Mouse (Mus musculus): ENCODE measurements around the gene Lpcat3. TPM values are rescaled to one million over a fixed set of nuclear protein-coding genes. Genes with fewer than 3 reads are reported as not detected.

Lpcat3 gene
- polyA plus RNA-seq, 1 experiment, result 215 TPM

- H3K4me1 ChIP-seq (ENCODE audit: control insufficient read depth, insufficient read depth, low read length), result no peaks in the 10 kb centered on the region; the same call in 1 of the 2 replicates
- WGBS, result 33% methylated on average over 8 of the region's 8 CpGs
- peak; percentile 74 for TF ChIP-seq CTCF (conservative IDR thresholded peaks at IDR 0.05; ENCODE audit: insufficient read depth, insufficient read length, low read depth, low read length)
- no peak for TF ChIP-seq POLR2A (IDR thresholded peaks at IDR 0.05; ENCODE audit: low read depth, low read length)
- H3K36me3 ChIP-seq (ENCODE audit: control insufficient read depth, insufficient read depth, low read length), result no peaks in the 10 kb centered on the region
- no peak overlapping the region for H3K4me3 ChIP-seq (ENCODE audit: insufficient read depth, low read depth, low read length)
- no peaks in the 10 kb centered on the region for H3K27me3 ChIP-seq (replicated peaks; ENCODE audit: control insufficient read depth, insufficient read depth, low read length)
- peak; percentile 83 for DNase-seq
- H3K27ac ChIP-seq (ENCODE audit: insufficient read depth, low read depth, low read length), result no peak overlapping the region
Observed at GRCm38 (mm10) chr6:124640997-124641396, 21.8 kb upstream of the Lpcat3 start.

GRCm38 (mm10) chr6:124646394-124646793 lies 16.4 kb upstream of the Lpcat3 start:
- H3K27ac ChIP-seq (ENCODE audit: insufficient read depth, low read depth, low read length), result no peak overlapping the region
- TF ChIP-seq POLR2A (IDR thresholded peaks at IDR 0.05; ENCODE audit: low read depth, low read length) (no peak), CTCF (conservative IDR thresholded peaks at IDR 0.05; ENCODE audit: insufficient read depth, insufficient read length, low read depth, low read length) (no peak)
- H3K4me3 ChIP-seq (ENCODE audit: insufficient read depth, low read depth, low read length), result no peak overlapping the region
- no peak for DNase-seq
- 76% methylated on average over 1 of the region's 1 CpGs for WGBS
- H3K4me1 ChIP-seq (ENCODE audit: control insufficient read depth, insufficient read depth, low read length), result no peaks in the 10 kb centered on the region; the same call in 1 of the 2 replicates
- H3K36me3 ChIP-seq (ENCODE audit: control insufficient read depth, insufficient read depth, low read length), result no peaks in the 10 kb centered on the region
- H3K27me3 ChIP-seq (replicated peaks; ENCODE audit: control insufficient read depth, insufficient read depth, low read length), result no peaks in the 10 kb centered on the region

DNA sequence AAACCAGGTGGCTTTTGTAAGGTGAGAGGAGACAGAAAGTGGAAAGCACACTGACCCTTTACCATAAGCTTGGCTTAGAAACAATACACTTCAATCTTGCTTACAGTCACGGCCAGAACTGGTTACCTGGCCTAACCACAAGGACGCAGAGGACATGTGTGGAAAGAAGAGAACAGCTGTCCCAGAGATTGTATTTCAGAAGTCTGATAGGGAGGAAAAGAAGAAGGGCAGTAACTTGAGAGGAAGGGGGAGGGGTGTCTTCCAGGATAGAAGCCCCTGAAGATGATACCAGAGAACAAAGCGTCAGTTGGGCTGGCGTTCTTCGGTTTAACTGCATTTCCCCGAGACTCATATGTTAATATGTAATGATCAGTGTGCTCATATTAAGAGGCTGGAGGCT lies 6.9 kb upstream of the Lpcat3 start:
- WGBS, result 56% methylated on average over 6 of the region's 6 CpGs
- DNase-seq, result no peak
- Histone ChIP-seq H3K27me3 (replicated peaks; ENCODE audit: control insufficient read depth, insufficient read depth, low read length) (no peaks in the 10 kb centered on the region), H3K4me1 (ENCODE audit: control insufficient read depth, insufficient read depth, low read length) (no peaks in the 10 kb centered on the region), H3K36me3 (ENCODE audit: control insufficient read depth, insufficient read depth, low read length) (no peaks in the 10 kb centered on the region), H3K27ac (ENCODE audit: insufficient read depth, low read depth, low read length) (no peak overlapping the region), H3K4me3 (ENCODE audit: insufficient read depth, low read depth, low read length) (no peak overlapping the region)
- no peak for TF ChIP-seq POLR2A (IDR thresholded peaks at IDR 0.05; ENCODE audit: low read depth, low read length)
- TF ChIP-seq CTCF (conservative IDR thresholded peaks at IDR 0.05; ENCODE audit: insufficient read depth, insufficient read length, low read depth, low read length), result no peak

GRCm38 (mm10) chr6:124658067-124658466 lies 4.8 kb upstream of the Lpcat3 start:
- no peak for DNase-seq
- Histone ChIP-seq H3K27me3 (replicated peaks; ENCODE audit: control insufficient read depth, insufficient read depth, low read length) (no peaks in the 10 kb centered on the region), H3K36me3 (ENCODE audit: control insufficient read depth, insufficient read depth, low read length) (no peaks in the 10 kb centered on the region), H3K27ac (ENCODE audit: insufficient read depth, low read depth, low read length) (no peak overlapping the region), H3K4me3 (ENCODE audit: insufficient read depth, low read depth, low read length) (no peak overlapping the region), H3K4me1 (ENCODE audit: control insufficient read depth, insufficient read depth, low read length) (no peaks in the 10 kb centered on the region)
- 69% methylated on average over 2 of the region's 2 CpGs for WGBS
- TF ChIP-seq POLR2A (IDR thresholded peaks at IDR 0.05; ENCODE audit: low read depth, low read length) (no peak), CTCF (conservative IDR thresholded peaks at IDR 0.05; ENCODE audit: insufficient read depth, insufficient read length, low read depth, low read length) (no peak)

GRCm38 (mm10) chr6:124661156-124661806 lies 1.5 kb upstream of the Lpcat3 start:
- peaks cover 1% of the 10 kb centered on the region; the same call in 1 of the 2 replicates for H3K4me1 ChIP-seq (ENCODE audit: control insufficient read depth, insufficient read depth, low read length)
- no peaks in the 10 kb centered on the region for H3K36me3 ChIP-seq (ENCODE audit: control insufficient read depth, insufficient read depth, low read length)
- H3K27ac ChIP-seq (ENCODE audit: insufficient read depth, low read depth, low read length), result no peak overlapping the region
- WGBS, result 95% methylated on average over 4 of the region's 4 CpGs
- no peaks in the 10 kb centered on the region for H3K27me3 ChIP-seq (replicated peaks; ENCODE audit: control insufficient read depth, insufficient read depth, low read length)
- H3K4me3 ChIP-seq (ENCODE audit: insufficient read depth, low read depth, low read length), result no peak overlapping the region
- no peak for TF ChIP-seq POLR2A (IDR thresholded peaks at IDR 0.05; ENCODE audit: low read depth, low read length)
- no peak for TF ChIP-seq CTCF (conservative IDR thresholded peaks at IDR 0.05; ENCODE audit: insufficient read depth, insufficient read length, low read depth, low read length)
- DNase-seq, result no peak

DNA sequence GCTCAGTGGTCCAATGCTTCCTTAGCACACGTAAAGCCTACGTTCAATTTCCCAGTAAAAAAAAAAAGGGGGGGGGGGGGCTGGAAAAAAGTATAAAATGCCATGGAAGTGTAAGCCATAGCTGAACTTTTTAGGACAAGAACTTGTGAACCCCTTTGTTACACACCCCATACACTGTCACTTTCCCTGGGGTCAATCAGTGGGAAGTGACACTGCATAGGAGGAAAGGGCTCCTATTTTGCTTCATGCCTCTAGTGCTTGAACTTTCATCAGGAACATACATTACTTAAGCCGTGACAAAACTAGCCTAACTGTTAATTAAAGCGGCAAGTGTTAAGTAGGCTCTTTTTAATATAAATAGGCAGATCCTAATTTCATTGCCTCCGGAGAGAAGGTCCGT lies 832 bp upstream of the Lpcat3 start:
- no peak for TF ChIP-seq CTCF (conservative IDR thresholded peaks at IDR 0.05; ENCODE audit: insufficient read depth, insufficient read length, low read depth, low read length)
- TF ChIP-seq POLR2A (IDR thresholded peaks at IDR 0.05; ENCODE audit: low read depth, low read length), result no peak
- DNase-seq, result no peak
- Histone ChIP-seq H3K27ac (ENCODE audit: insufficient read depth, low read depth, low read length) (no peak overlapping the region), H3K4me1 (ENCODE audit: control insufficient read depth, insufficient read depth, low read length) (peaks cover 5% of the 10 kb centered on the region; the same call in 1 of the 2 replicates), H3K36me3 (ENCODE audit: control insufficient read depth, insufficient read depth, low read length) (no peaks in the 10 kb centered on the region), H3K4me3 (ENCODE audit: insufficient read depth, low read depth, low read length) (peak overlapping the region; percentile 48), H3K27me3 (replicated peaks; ENCODE audit: control insufficient read depth, insufficient read depth, low read length) (no peaks in the 10 kb centered on the region)
- WGBS, result 35% methylated on average over 6 of the region's 6 CpGs

- Histone ChIP-seq H3K27me3 (replicated peaks; ENCODE audit: control insufficient read depth, insufficient read depth, low read length) (no peaks in the 10 kb centered on the region), H3K4me1 (ENCODE audit: control insufficient read depth, insufficient read depth, low read length) (peaks cover 8% of the 10 kb centered on the region; the same call in 1 of the 2 replicates), H3K36me3 (ENCODE audit: control insufficient read depth, insufficient read depth, low read length) (no peaks in the 10 kb centered on the region), H3K4me3 (ENCODE audit: insufficient read depth, low read depth, low read length) (peak overlapping the region; percentile 84), H3K27ac (ENCODE audit: insufficient read depth, low read depth, low read length) (peak overlapping the region; percentile 90)
- TF ChIP-seq POLR2A (IDR thresholded peaks at IDR 0.05; ENCODE audit: low read depth, low read length), result no peak
- no peak for TF ChIP-seq CTCF (conservative IDR thresholded peaks at IDR 0.05; ENCODE audit: insufficient read depth, insufficient read length, low read depth, low read length)
- 9% methylated on average over 13 of the region's 13 CpGs for WGBS
- DNase-seq, result peak; percentile 58
Observed at GRCm38 (mm10) chr6:124663424-124663795, 583 bp downstream of the Lpcat3 start.

All from kidney, adult 2 months (tissue).